Mouse (Mus musculus): ENCODE measurements at regions not wholly inside any gene's neighbourhood (a gene's known extent, or its start where the extent isn't known, plus 50 kb on each side); places are given as distances from the start of the nearest gene placed in this dataset.
A peak's percentile ranks its signal among the peaks of the same experiment; 100 is the strongest.

GRCm38 (mm10) chr12:8853858-8854257, 67.6 kb upstream of the Laptm4a start:
- TF ChIP-seq POLR2A (IDR thresholded peaks at IDR 0.05; ENCODE audit: borderline replicate concordance, extremely low read depth, insufficient read depth, insufficient read length) = no peak
- no peaks in the 10 kb centered on the region for H3K9me3 ChIP-seq (ENCODE audit: control insufficient read depth, low read length)
- no peak overlapping the region for H3K9ac ChIP-seq (ENCODE audit: low read depth, low read length, severe bottlenecking)
- H3K4me2 ChIP-seq (replicated peaks; ENCODE audit: low read depth, low read length, severe bottlenecking) = no peak overlapping the region
- H3K27ac ChIP-seq (replicated peaks; ENCODE audit: low read depth, low read length) = no peak overlapping the region
- H3K36me3 ChIP-seq (ENCODE audit: control insufficient read depth, insufficient read depth, low read length) = no peaks in the 10 kb centered on the region
- ATAC-seq (ENCODE audit: low FRiP score, low read depth) (no peak), DNase-seq (ENCODE audit: low spot score) (no peak)
- H3K4me3 ChIP-seq (replicated peaks; ENCODE audit: low read length) = no peak overlapping the region
- peaks cover 31% of the 10 kb centered on the region for H3K4me1 ChIP-seq (ENCODE audit: control insufficient read depth, insufficient read depth, low read length)
- H3K27me3 ChIP-seq (ENCODE audit: control insufficient read depth, insufficient read depth, low read length) = no peaks in the 10 kb centered on the region
- WGBS = 84% methylated on average over 4 of the region's 4 CpGs

- H3K4me2 ChIP-seq (replicated peaks; ENCODE audit: low read depth, low read length, severe bottlenecking) = no peak overlapping the region
- H3K4me3 ChIP-seq (replicated peaks; ENCODE audit: low read length) = no peak overlapping the region
- H3K36me3 ChIP-seq (ENCODE audit: control insufficient read depth, insufficient read depth, low read length) = no peaks in the 10 kb centered on the region
- H3K9ac ChIP-seq (ENCODE audit: low read depth, low read length, severe bottlenecking) = no peak overlapping the region
- no peaks in the 10 kb centered on the region for H3K9me3 ChIP-seq (ENCODE audit: control insufficient read depth, low read length)
- no peak for TF ChIP-seq POLR2A (IDR thresholded peaks at IDR 0.05; ENCODE audit: borderline replicate concordance, extremely low read depth, insufficient read depth, insufficient read length)
- no peak for DNase-seq (ENCODE audit: low spot score)
- no peaks in the 10 kb centered on the region for H3K27me3 ChIP-seq (ENCODE audit: control insufficient read depth, insufficient read depth, low read length)
- peaks cover 36% of the 10 kb centered on the region for H3K4me1 ChIP-seq (ENCODE audit: control insufficient read depth, insufficient read depth, low read length)
- 74% methylated on average over 4 of the region's 4 CpGs for WGBS
- ATAC-seq (ENCODE audit: low FRiP score, low read depth) = no peak
- H3K27ac ChIP-seq (replicated peaks; ENCODE audit: low read depth, low read length) = no peak overlapping the region
Measured at GRCm38 (mm10) chr12:8854401-8854800, 67.1 kb upstream of the Laptm4a start.

GRCm38 (mm10) chr12:8855119-8855518, 66.3 kb upstream of the Laptm4a start:
- Histone ChIP-seq H3K4me1 (ENCODE audit: control insufficient read depth, insufficient read depth, low read length) (peaks cover 35% of the 10 kb centered on the region), H3K27ac (replicated peaks; ENCODE audit: low read depth, low read length) (no peak overlapping the region), H3K27me3 (ENCODE audit: control insufficient read depth, insufficient read depth, low read length) (no peaks in the 10 kb centered on the region), H3K4me3 (replicated peaks; ENCODE audit: low read length) (no peak overlapping the region), H3K9me3 (ENCODE audit: control insufficient read depth, low read length) (no peaks in the 10 kb centered on the region), H3K9ac (ENCODE audit: low read depth, low read length, severe bottlenecking) (no peak overlapping the region), H3K4me2 (replicated peaks; ENCODE audit: low read depth, low read length, severe bottlenecking) (no peak overlapping the region), H3K36me3 (ENCODE audit: control insufficient read depth, insufficient read depth, low read length) (no peaks in the 10 kb centered on the region)
- TF ChIP-seq POLR2A (IDR thresholded peaks at IDR 0.05; ENCODE audit: borderline replicate concordance, extremely low read depth, insufficient read depth, insufficient read length) = no peak
- WGBS = 51% methylated on average over 5 of the region's 5 CpGs
- ATAC-seq (ENCODE audit: low FRiP score, low read depth) = no peak
- no peak for DNase-seq (ENCODE audit: low spot score)

- peak; percentile 12; the same call in 1 of the 2 replicates for ATAC-seq (ENCODE audit: low FRiP score, low read depth)
- no peak for DNase-seq (ENCODE audit: low spot score)
- no peaks in the 10 kb centered on the region for H3K27me3 ChIP-seq (ENCODE audit: control insufficient read depth, insufficient read depth, low read length)
- no peaks in the 10 kb centered on the region for H3K9me3 ChIP-seq (ENCODE audit: control insufficient read depth, low read length)
- H3K9ac ChIP-seq (ENCODE audit: low read depth, low read length, severe bottlenecking) = no peak overlapping the region
- TF ChIP-seq POLR2A (IDR thresholded peaks at IDR 0.05; ENCODE audit: borderline replicate concordance, extremely low read depth, insufficient read depth, insufficient read length) = no peak
- peaks cover 34% of the 10 kb centered on the region for H3K4me1 ChIP-seq (ENCODE audit: control insufficient read depth, insufficient read depth, low read length)
- no peaks in the 10 kb centered on the region for H3K36me3 ChIP-seq (ENCODE audit: control insufficient read depth, insufficient read depth, low read length)
- no peak overlapping the region for H3K4me2 ChIP-seq (replicated peaks; ENCODE audit: low read depth, low read length, severe bottlenecking)
- no peak overlapping the region for H3K4me3 ChIP-seq (replicated peaks; ENCODE audit: low read length)
- peak overlapping the region; percentile 65 for H3K27ac ChIP-seq (replicated peaks; ENCODE audit: low read depth, low read length)
- 13% methylated on average over 1 of the region's 1 CpGs for WGBS
Measured at GRCm38 (mm10) chr12:8856051-8856543, 65.4 kb upstream of the Laptm4a start.

GRCm38 (mm10) chr12:8857308-8857707, 64.2 kb upstream of the Laptm4a start:
- Histone ChIP-seq H3K9me3 (ENCODE audit: control insufficient read depth, low read length) (no peaks in the 10 kb centered on the region), H3K4me3 (replicated peaks; ENCODE audit: low read length) (no peak overlapping the region), H3K27ac (replicated peaks; ENCODE audit: low read depth, low read length) (no peak overlapping the region), H3K9ac (ENCODE audit: low read depth, low read length, severe bottlenecking) (no peak overlapping the region), H3K4me1 (ENCODE audit: control insufficient read depth, insufficient read depth, low read length) (peaks cover 34% of the 10 kb centered on the region), H3K4me2 (replicated peaks; ENCODE audit: low read depth, low read length, severe bottlenecking) (no peak overlapping the region), H3K27me3 (ENCODE audit: control insufficient read depth, insufficient read depth, low read length) (no peaks in the 10 kb centered on the region), H3K36me3 (ENCODE audit: control insufficient read depth, insufficient read depth, low read length) (no peaks in the 10 kb centered on the region)
- ATAC-seq (ENCODE audit: low FRiP score, low read depth) (no peak), DNase-seq (ENCODE audit: low spot score) (no peak)
- WGBS = 47% methylated on average over 8 of the region's 8 CpGs
- no peak for TF ChIP-seq POLR2A (IDR thresholded peaks at IDR 0.05; ENCODE audit: borderline replicate concordance, extremely low read depth, insufficient read depth, insufficient read length)

GRCm38 (mm10) chr12:8858748-8859147, 62.7 kb upstream of the Laptm4a start:
- Histone ChIP-seq H3K27ac (replicated peaks; ENCODE audit: low read depth, low read length) (no peak overlapping the region), H3K4me2 (replicated peaks; ENCODE audit: low read depth, low read length, severe bottlenecking) (no peak overlapping the region), H3K9ac (ENCODE audit: low read depth, low read length, severe bottlenecking) (no peak overlapping the region), H3K36me3 (ENCODE audit: control insufficient read depth, insufficient read depth, low read length) (no peaks in the 10 kb centered on the region), H3K4me3 (replicated peaks; ENCODE audit: low read length) (no peak overlapping the region), H3K27me3 (ENCODE audit: control insufficient read depth, insufficient read depth, low read length) (no peaks in the 10 kb centered on the region), H3K4me1 (ENCODE audit: control insufficient read depth, insufficient read depth, low read length) (peaks cover 34% of the 10 kb centered on the region), H3K9me3 (ENCODE audit: control insufficient read depth, low read length) (no peaks in the 10 kb centered on the region)
- WGBS = 79% methylated on average over 7 of the region's 7 CpGs
- TF ChIP-seq POLR2A (IDR thresholded peaks at IDR 0.05; ENCODE audit: borderline replicate concordance, extremely low read depth, insufficient read depth, insufficient read length) = no peak
- ATAC-seq (ENCODE audit: low FRiP score, low read depth) = no peak
- DNase-seq (ENCODE audit: low spot score) = no peak
